Mouse (Mus musculus) C3H10T1/2 (cell line): ENCODE measurements around the gene Atf1. TPM values are rescaled to one million over a fixed set of nuclear protein-coding genes. Genes with fewer than 3 reads are reported as not detected.

ENCODE experiments used
- polyA plus RNA-seq, 2 experiments: library from polyadenylated mRNA; unstranded; fragments of >200 nt; fragmentation: generic; extraction: Trizol; gene quantifications; one replicate each; pipeline ENCODE4 v1.2.1; 2012; ENCODE audit warnings: missing spikeins in 2 of 2

Atf1 gene
- 10 to 100 TPM in 1 of 2 experiments, 1 to 10 TPM in 1; 2.3 to 15.4 TPM for polyA plus RNA-seq

DNA sequence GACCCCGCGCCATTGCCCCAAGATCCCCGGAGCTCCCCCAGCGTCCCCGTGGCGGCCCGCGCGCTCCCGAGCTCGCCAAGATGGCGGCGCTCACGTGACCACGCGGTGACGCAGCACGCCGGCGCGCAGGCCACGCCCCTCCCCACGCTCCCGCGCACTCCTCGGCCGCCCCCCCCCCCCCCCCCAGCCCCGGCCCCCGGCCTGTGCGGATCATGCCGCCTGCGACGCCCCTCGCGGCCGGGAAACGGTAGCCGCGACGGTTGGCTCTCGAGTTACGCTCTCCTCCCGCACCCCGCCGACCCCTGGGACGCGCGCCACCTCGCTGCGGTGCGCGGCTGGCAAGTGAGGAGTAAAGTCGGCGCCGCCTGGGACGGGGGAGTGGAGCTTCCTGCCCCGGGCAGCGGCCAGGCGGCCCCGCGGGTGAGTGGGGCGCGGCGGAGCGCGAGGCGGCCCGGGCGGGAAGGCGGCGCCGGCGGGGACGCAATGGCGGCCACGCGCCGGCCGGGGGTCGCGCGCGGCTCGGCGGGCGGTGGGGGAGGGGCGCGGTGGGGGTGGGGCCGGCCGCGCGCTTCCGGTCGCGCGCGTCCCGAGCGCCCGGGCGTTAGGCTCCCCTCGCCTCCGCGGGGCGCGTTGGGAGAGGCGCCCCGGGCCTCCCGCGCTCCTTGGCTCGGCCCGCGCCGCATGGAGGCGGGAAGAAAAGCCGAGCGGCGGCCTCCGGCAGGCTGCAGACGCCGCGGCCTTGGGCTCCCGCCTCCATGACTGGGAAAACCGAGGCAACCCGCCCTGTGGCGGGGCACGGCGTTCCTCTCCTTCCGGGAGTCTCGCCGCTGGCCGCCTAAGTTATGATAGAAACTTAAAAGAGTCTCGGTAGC lies at the start of gene Atf1:
Gene Atf1 (plus strand): TSS at position 157 of the 872 bp plus-strand sequence.

DNA sequence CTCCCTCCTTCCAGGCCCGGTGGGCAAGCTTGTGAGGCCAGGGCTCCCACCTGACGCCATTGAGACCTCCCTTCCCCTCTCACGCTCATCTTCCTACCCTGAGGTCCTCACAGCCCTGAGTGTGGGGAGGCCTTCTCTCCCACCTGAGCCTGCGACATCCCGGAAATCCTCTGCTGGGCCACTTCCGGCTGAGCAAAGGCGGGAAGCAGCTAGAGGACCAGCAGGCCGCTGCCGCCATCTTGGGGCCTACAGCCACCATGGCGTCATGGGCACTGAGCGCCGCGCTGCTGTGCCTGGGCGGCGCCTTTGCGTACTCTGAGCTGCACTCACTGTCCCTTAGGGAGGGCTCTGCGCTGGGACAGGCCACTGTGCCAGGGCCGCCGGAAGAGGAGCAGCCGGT lies 53.0 kb downstream of the Atf1 start, which contains the start of gene Tmprss12:
Gene Tmprss12 (plus strand): TSS at position 212 of the 400 bp plus-strand sequence.

DNA sequence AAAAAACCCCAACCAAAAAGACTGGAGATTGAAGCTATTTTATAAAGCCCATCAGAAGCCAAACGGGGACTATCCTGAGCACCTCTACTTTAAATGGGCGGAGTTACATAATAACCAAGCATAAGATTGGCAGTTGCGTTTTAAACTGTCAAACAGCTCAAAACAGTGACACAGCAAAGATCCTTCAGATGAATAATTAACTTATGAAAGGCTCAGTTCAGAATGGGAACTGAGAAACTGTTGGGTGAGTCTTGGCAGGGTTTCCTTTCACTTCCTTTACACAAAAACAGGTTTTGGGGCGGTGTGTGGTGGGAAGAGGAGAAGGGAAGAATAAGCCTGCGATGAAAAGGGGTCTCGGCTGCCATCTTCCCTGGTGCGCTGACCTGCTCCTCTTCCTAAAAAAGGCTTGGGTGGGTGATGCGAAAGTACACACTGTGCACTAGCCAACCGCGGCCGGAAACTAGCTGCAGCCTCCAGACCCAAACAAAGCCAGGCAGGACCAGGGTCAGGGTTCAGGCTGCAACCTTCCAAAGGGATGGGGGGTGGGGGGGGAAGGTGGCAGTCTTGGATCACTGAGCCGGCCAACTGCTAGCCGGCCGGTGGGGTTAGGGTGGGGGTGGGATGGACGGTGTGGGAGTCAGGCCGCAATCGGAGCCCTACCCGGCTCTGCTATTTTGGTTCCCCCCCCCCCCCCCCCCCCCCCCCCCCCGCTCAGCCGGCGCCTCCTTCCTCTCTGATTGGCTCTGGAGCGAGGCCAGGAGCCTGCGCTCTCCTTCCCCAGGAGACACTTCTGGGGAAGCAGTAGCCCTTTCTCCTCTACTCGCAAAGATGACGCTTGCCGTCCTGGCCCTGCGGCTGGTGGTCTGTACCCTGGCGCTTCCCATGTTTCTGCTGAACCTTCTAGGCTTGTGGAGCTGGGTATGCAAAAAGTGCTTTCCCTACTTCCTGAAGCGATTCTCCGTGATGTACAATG lies 76.7 kb downstream of the Atf1 start, which contains the start of gene Mettl7a1:
Gene Mettl7a1 (plus strand): TSS at position 122 of the 973 bp plus-strand sequence.

Other genes starting within 250 kb of the Atf1 start
- 10 to 100 TPM in 1 of 2 experiments, 1 to 10 TPM in 1; 1.5 to 12.1 TPM for gene Dip2b, start 189.2 kb upstream of the Atf1 start, polyA plus RNA-seq
- gene Tmprss12, start 53.0 kb downstream of the Atf1 start, polyA plus RNA-seq: not detected
- 10 to 100 TPM in 1 of 2 experiments, 1 to 10 TPM in 1; 2.0 to 49.4 TPM for gene Mettl7a1, start 76.3 kb downstream of the Atf1 start, polyA plus RNA-seq
- under 1 TPM in 1 of 2 experiments, not detected in 1; 0.11 TPM for gene Mettl7a3, start 107.1 kb downstream of the Atf1 start, polyA plus RNA-seq
- gene Methig1, start 125.3 kb downstream of the Atf1 start, polyA plus RNA-seq: under 1 TPM in 1 of 2 experiments, not detected in 1; 0.07 TPM
- under 1 TPM in 1 of 2 experiments, not detected in 1; 0.27 TPM for gene Mettl7a2, start 125.4 kb downstream of the Atf1 start, polyA plus RNA-seq
- gene Higd1c, start 136.7 kb downstream of the Atf1 start, polyA plus RNA-seq: not detected
- under 1 TPM; 0.02 to 0.08 TPM for gene Gm5475, start 194.3 kb downstream of the Atf1 start, polyA plus RNA-seq
- 10 to 100 TPM; 13.3 to 21.8 TPM for gene Slc11a2, start 197.3 kb downstream of the Atf1 start, polyA plus RNA-seq
- 10 to 100 TPM; 12.0 to 25.4 TPM for gene Letmd1, start 241.2 kb downstream of the Atf1 start, polyA plus RNA-seq